Mouse (Mus musculus) thymus, adult 2 months (tissue): ENCODE measurements at regions not wholly inside any gene's neighbourhood (a gene's known extent, or its start where the extent isn't known, plus 50 kb on each side); places are given as distances from the start of the nearest gene placed in this dataset.
"Not testable (repeated sequence)": the region's sequence is repeated elsewhere in the genome, so short reads cannot be mapped to it uniquely, and the experiment has no call there.

Experiments
- CTCF ChIP-seq: fragments of 200-500 bp; IDR thresholded peaks from 2 replicates; pipeline ENCODE4 v1.5.1; 2012; ENCODE audit warnings: mild to moderate bottlenecking, control low read depth, low read length, moderate library complexity, borderline replicate concordance; ENCODE audit not compliant: control insufficient read depth, poor library complexity, insufficient read depth; ENCODE audit errors: extremely low read depth
- POLR2A ChIP-seq: fragments of 200-500 bp; IDR thresholded peaks from 2 replicates; pipeline ENCODE4 v1.6.1; 2012; ENCODE audit warnings: mild to moderate bottlenecking, low read length, control low read depth, moderate library complexity; ENCODE audit not compliant: control insufficient read depth, poor library complexity, insufficient read depth; ENCODE audit errors: extremely low read depth

DNA sequence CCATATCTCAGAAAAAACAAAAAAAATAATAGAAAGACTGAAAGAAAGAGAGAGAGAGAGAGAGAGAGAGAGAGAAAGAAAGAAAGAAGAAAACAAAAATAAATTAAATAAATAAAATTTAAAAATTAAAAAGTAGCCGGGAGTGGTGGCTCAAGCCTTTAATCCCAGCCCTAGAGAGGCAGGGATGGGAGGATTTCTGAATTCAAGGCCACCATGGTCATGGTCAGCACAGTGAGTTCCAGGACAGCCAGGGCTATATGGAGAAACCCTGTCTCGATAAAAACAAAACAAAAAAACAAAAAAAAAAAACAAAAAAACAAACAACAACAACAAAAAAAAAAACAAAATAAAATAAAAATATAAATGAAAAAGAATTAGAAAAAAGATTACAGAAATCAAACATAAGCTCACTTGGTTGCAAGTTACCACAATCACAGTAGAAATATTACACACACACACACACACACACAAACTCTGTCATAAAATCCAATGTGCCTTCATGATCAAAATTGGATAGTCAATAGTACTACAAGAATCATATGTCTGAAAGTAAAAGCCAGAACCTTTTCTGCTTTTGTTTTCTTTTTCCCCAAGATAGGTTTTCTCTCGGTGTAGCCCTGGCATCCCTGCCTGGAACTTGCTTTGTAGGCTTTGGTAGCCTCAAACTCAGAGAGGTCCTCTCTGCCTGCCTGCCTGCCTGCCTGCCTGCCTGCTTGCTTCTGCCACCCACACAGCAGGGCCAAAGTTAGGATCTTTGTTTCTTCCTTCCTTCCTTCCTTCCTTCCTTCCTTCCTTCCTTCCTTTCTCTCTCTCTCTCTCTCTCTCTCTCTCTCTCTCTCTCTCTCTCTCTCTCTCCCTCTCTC, 476.1 kb upstream of the Olfr161 start:
- not testable (repeated sequence) for TF ChIP-seq POLR2A, CTCF
